Mouse (Mus musculus) c-Kit-negative CD71-positive TER-119-positive erythroid progenitor cells, embryonic 14.5 days (primary cell): ENCODE data around the gene Mael.

Experiments
- DNase-seq: peaks from one replicate; pipeline ENCODE4 v3.0.0-alpha.2; 2013; ENCODE audit warnings: low read depth, low spot score

The Mael gene

DNA sequence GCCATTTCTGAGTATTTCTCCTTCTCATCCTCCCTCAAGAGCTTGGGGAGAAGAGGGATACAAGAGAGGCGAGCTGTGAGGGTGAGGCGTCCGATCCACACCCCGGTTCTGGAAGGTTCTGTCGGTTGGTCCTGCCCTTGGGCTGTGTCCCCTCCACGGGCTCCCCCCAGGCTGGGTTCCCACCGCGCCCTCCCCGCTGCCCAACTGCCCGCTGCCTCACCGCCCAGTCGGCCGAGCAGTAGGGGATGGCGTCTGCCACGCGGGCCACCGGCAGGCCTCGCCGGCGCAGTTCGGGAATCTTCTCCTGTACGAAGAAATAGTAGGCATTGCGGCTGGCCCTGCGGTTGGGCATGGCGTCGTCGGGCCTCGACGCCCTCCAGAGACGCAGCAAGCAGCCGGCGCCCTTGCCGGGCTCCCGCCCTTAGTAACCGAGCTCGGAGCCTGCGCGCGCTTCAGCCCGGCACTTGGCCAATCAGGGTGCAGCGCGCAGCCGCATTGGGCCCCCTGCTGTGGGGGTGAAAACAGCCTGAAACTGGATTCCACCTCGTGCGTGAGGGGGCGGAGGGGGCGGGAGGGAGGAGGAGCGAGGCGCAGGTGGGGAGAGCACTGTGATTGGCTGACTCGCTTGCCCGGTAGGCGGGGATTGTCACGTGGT, at the start of gene Mael:
Gene Mael, minus strand, starts transcription at position 433 of the 655 bp plus-strand sequence.
- no peak for DNase-seq

DNA sequence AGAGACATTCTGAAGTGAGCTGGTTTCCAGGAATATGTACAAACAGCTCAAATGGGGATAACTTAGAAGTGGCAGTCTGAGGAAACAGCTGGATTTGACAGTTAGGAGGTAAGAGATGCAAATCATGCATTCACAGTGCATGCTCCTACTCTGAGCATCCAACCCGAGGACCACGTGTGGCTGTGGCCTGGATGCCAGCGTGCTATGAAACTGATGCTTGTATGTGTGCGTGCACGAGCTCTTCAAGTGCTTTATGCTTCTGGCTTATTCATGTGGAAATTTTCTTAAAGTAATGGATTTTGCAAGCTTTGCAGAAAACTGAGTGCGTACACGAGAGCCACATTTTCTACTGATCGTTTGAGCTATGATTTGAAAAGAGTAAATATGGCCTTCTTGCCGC, 47.7 kb upstream of the Mael start:
- DNase-seq, result no peak

DNA sequence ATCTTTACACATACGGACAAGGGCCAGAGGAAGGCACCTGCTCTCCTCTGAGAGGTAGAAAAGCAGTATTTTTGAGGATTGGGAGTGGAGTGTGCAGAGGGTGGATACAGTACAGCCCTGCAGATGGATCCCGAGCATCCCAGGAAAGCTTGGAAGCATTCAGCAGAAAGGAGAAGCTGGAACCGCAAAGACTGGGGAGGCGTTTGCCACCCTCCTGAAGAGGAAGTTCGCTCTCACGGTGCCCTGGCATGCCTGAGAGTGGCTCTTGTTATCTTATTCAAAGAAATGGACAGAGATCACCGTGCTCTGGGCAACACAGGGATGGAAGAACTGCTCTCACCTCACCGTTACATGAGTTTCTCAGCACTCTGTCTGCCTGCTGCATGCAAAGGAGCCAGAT, 45.8 kb upstream of the Mael start:
- DNase-seq, result no peak

DNA sequence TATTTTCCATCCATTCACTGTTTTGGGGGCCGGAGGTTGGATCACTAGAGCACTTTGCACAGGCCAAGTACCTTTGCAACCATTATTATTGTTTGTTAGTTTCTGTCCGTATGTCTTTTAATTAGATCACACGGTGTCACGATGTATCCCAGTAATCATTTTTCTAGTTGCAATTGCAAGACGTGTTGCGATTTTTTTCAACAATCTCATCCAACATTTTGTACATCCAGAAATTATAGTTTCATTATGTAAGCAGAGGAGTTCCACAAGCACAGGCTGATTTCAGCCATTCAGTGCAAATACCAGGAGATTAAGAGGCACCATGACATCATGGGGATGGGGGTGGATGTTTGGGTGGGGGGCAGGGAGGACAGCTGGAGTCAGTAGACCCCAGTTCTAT, 44.9 kb upstream of the Mael start:
- no peak for DNase-seq

- DNase-seq, result no peak
Observed at GRCm38 (mm10) chr1:166282597-166283210, 44.2 kb upstream of the Mael start.

GRCm38 (mm10) chr1:166281836-166282235, 43.3 kb upstream of the Mael start:
- no peak for DNase-seq

DNA sequence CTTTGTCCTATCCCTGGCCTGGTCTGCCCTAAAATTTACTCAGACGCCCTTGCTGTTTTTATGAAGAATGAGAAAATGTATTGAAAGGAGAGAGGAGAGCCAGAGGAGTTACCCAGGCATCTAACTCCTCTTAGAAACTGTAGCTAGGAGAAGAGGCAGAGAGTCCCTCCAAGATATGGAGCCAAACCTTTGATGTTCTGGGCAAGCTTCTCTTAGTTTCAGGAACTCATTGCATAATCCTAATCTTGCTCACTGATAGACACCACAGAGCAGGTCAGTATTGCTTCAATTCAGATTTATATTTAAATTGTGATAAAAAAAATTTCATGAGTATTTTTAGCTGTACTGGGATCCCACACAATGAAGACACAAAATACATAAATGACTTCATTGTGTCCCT, 42.7 kb upstream of the Mael start:
- no peak for DNase-seq

DNA sequence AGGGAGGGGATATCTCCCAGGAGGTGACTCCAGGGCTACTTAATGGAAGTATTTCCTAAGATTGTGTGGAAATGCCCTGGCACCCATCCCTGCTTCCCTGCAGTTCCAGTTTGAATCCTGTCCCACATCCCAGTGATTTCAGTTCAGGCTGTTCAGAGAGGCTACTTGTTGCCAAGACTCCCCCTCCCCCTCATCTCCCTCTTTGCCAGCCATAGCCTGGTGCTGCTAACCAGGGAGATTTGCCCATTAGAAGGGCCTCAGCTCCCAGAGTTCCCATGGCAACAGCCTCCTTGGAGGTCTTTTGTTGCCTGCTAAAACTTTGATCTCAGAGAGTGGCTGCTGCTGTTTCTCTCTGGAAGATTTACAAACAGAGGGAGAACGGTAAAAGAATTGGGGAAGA, 42.0 kb upstream of the Mael start:
- DNase-seq, result no peak

GRCm38 (mm10) chr1:166279580-166280206, 41.1 kb upstream of the Mael start:
- no peak for DNase-seq

- DNase-seq, result no peak
Observed at GRCm38 (mm10) chr1:166278786-166279185, 40.2 kb upstream of the Mael start.

- DNase-seq, result no peak
Observed at GRCm38 (mm10) chr1:166268218-166268617, 29.7 kb upstream of the Mael start.

DNA sequence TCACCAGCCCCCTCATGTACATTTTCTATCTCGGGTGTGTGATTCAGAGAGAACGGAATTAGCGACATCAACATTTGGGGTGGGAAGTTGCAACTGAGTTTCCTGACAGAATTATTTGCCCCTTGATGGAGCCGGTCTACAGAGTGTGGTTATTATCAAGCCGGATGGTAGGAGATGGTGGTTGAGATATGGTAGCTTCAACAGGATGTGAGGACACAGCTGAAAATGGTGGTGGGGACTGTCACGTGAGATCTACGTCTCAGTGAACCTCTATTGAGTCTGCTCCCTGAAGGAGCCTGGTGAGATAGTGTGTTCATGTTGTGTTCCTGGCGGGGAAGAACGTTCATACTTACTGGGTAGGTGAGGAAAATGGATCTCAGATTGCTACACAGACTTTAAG, 28.4 kb upstream of the Mael start:
- no peak for DNase-seq

GRCm38 (mm10) chr1:166266001-166266705, 27.6 kb upstream of the Mael start:
- no peak for DNase-seq

GRCm38 (mm10) chr1:166259526-166259925, 21.0 kb upstream of the Mael start:
- DNase-seq, result no peak

GRCm38 (mm10) chr1:166256898-166257297, 18.4 kb upstream of the Mael start:
- no peak for DNase-seq

DNA sequence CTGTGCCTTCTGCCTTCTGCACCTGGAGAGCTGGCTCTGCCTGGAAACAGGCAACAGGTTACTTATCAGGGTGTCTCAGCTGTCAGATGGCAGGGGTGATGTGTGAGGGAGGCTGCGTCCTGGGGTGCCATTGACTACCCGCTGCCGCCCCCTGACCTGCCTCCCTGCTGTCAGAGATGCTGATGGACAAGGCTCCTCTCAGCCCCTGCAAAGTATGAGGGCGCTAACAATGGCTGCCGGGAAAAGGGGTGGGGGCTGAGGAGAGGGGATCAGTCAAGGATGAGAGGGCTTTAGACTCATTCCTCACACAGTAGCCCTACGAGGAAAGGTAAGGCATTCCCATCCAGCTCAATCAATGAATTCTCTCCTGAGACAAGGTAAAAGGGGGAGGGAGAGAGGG, 17.8 kb upstream of the Mael start:
- no peak for DNase-seq

DNA sequence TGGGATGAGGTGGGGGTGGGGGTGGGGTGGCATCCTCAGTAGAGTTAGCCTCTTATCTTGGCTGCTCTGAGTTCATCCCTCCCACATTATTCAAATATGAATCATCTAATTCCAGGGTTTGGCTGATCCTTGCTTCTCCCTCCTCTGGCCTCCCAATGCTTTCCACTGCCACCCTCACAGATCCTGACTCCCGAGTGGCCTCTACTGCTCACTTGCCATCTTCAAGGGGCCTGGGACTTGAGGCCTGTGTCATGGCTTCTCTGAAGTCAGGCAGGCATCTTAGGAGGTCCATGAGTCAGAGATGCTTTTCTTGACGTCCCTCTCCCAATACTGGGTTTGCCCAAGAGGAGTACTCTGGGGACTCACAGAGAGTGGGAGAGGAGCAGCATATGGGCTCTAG, 17.1 kb upstream of the Mael start:
- DNase-seq, result no peak

GRCm38 (mm10) chr1:166255091-166255490, 16.5 kb upstream of the Mael start:
- no peak for DNase-seq

DNA sequence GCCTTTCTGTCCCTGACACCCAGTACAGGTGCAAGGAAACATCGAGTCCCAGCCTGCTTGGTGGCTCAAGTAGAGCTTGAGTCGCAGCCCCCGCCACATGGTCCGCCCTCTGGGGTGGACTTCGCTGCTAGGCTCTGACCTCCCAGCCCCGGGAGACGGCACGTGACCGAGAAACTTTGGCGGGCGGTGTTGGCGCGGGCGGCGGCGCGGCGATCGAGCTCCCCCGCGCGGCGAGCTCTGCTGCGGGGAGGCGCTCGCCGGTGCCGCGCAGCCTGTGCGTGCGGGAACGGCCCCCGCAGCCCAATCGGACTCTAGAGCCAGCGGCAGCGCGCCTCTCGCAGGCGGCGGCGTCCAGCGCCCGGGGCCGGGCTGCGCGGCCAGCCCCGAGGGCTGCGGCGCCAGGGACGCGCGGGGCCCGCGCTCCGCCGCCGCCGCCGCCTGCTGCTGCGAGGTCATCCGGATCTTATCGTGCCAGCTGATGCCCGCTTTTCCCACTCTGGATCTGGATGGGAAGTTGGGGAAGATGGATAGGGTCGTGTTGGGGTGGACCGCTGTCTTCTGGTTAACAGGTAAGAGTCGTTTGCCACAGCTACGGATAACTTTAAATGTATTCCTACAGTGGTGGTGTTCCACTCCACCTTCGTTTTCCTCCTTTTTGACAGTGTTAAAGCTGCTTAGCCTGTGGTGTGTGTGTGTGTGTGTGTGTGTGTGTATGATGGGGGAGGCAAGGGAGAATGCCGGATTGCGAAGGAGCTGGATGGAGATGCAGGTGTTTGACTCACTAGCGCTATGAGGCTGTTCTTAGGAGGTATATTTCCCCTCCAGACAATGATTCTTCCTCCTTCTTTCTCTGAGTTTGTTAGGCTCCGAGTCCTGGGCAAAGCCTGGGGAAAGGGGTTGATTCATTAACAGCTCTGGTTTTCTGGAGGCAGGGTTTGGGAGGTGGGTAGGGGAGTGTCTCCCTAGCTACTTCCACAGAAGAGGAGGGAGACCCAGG, 15.6 kb upstream of the Mael start, which contains the start of gene Ildr2:
Gene Ildr2, plus strand, starts transcription at position 242 of the 997 bp plus-strand sequence.
- DNase-seq, result no peak

DNA sequence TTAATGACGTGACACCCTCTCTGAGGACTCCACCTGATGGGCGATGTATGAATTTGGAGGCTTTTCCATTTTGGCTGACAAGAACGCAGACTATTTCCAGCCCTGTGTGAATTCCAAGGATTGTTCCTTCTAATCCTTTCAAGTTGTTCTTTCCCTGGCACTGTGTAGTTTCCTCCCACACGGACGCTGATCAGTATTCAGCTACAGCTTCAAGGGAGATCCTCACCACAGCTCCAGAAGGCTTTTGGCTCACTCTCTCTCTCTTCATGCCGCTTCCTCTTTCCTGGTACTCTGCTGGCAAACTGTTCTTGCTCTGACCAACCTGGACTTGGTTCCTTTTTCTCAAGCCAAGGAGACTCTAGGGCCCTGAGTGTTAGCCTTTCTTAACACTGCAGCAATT, 5.7 kb upstream of the Mael start:
- no peak for DNase-seq

DNA sequence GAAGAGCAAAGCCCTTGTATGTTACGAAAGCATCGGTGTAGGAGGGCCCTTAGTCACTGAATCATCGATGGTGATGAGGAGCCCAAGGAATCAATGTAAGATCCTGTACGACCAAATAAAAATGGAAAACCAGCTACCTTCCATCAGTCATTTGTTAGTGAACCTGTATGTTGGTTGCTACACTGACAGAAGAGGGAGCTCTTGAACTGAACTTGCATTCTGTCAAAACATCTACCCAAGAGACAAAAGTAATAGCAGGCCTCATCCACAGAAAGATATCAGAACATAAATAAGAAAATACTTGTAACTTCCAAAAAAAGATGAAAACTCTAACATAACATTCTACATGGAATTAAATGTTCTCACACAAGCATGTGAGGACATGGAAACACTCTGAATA, 24.4 kb downstream of the Mael start:
- DNase-seq, result no peak
